Mouse (Mus musculus): ENCODE data around the gene Krtap31-1. TPM values are rescaled to one million over a fixed set of nuclear protein-coding genes. Genes with fewer than 3 reads are reported as not detected.
"Not testable (repeated sequence)": the region's sequence is repeated elsewhere in the genome, so short reads cannot be mapped to it uniquely, and the experiment has no call there.

Krtap31-1 gene
- not detected in 2 replicates for polyA plus RNA-seq (2015; fragmentation: Nextera tagmentation; extraction: Ambion mirVana)

GRCm38 (mm10) chr11:99907620-99908019 is at the start of gene Krtap31-1:
Gene Krtap31-1, plus strand, starts transcription at chr11:99907920.
- H3K4me2 ChIP-seq: no peak within 1 kb of the TSS
- no peaks in the 10 kb centered on the region for H3K27me3 ChIP-seq
- no peak within 1 kb of the TSS for H3K27ac ChIP-seq
- no peak for ATAC-seq (ENCODE audit: low FRiP score)
- H3K4me1 ChIP-seq (replicated peaks): no peaks in the 10 kb centered on the region
- no peak within 1 kb of the TSS for H3K4me3 ChIP-seq
- no peaks in the 10 kb centered on the region for H3K9me3 ChIP-seq
- H3K9ac ChIP-seq: no peak within 1 kb of the TSS
- 90% methylated on average over 2 of the region's 2 CpGs for WGBS
- no peaks in the 10 kb centered on the region for H3K36me3 ChIP-seq

- no peak for ATAC-seq (ENCODE audit: low FRiP score)
- Histone ChIP-seq H3K9me3 (no peaks in the 10 kb centered on the region), H3K4me3 (no peak overlapping the region), H3K9ac (no peak overlapping the region), H3K36me3 (no peaks in the 10 kb centered on the region), H3K4me1 (replicated peaks) (no peaks in the 10 kb centered on the region), H3K4me2 (no peak overlapping the region), H3K27me3 (no peaks in the 10 kb centered on the region), H3K27ac (no peak overlapping the region)
- 88% methylated on average over 2 of the region's 2 CpGs for WGBS
Observed at GRCm38 (mm10) chr11:99858761-99859160, 49.0 kb upstream of the Krtap31-1 start.

- H3K9me3 ChIP-seq; H3K9ac ChIP-seq; H3K27ac ChIP-seq; H3K36me3 ChIP-seq; ATAC-seq (ENCODE audit: low FRiP score); H3K27me3 ChIP-seq; H3K4me2 ChIP-seq; H3K4me3 ChIP-seq; H3K4me1 ChIP-seq (replicated peaks): not testable (repeated sequence)
- WGBS: 82% methylated on average over 1 of the region's 1 CpGs
Observed at GRCm38 (mm10) chr11:99864176-99864575, 43.5 kb upstream of the Krtap31-1 start, which contains the start of gene Gm11559. Gene Gm11559, plus strand, starts transcription at chr11:99864476.

DNA sequence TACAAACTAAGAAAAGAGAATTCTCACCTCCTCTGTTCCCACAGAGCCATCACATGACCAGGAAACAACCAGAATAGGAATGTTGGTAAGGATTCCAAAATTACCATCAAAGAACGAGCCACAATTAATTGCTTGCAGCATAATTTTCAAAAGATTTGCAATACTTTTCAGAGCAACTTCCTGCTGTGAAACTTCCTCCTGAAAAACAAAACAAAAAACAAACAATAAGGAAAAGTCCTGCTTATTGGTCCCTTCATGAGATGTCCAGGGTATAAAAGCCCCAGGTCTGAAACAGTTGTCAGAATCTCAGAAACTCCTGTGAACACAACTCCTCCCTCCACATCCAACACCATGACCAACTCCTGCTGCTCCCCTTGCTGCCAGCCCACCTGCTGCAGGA is 34.6 kb upstream of the Krtap31-1 start, which contains the start of gene Krtap9-1:
Gene Krtap9-1, plus strand, starts transcription at position 301 of the 400 bp plus-strand sequence.
- H3K36me3 ChIP-seq; H3K9me3 ChIP-seq; H3K27me3 ChIP-seq; H3K9ac ChIP-seq; H3K4me2 ChIP-seq; ATAC-seq (ENCODE audit: low FRiP score); H3K4me1 ChIP-seq (replicated peaks); H3K27ac ChIP-seq; H3K4me3 ChIP-seq: not testable (repeated sequence)
- WGBS: 82% methylated on average over 1 of the region's 1 CpGs

- not testable (repeated sequence) for H3K4me2 ChIP-seq; H3K27me3 ChIP-seq; H3K4me3 ChIP-seq; ATAC-seq (ENCODE audit: low FRiP score); H3K9ac ChIP-seq; H3K4me1 ChIP-seq (replicated peaks); H3K9me3 ChIP-seq; H3K36me3 ChIP-seq; H3K27ac ChIP-seq
- WGBS: 74% methylated on average over 1 of the region's 1 CpGs
Observed at GRCm38 (mm10) chr11:99878887-99879286, 28.8 kb upstream of the Krtap31-1 start, which contains the start of gene Gm11567. Gene Gm11567, plus strand, starts transcription at chr11:99879187.

DNA sequence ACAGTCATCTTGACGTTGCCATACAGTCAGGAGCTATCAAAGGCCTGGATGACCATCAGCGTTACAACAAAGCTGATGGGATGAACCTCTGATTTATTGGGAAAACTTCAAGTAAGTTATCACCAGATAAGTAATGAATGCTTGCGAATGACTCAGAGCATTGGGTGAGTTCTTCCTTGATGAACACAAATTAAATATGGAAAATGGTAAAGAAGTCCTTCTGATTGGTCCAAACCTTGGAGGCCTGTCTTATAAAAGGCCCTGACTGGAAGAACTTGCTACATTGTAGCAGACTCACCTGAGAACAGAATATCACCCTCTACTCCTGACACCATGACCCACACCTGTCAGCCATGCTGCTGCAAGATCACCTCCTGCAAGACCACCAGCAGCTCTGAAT is 6.7 kb downstream of the Krtap31-1 start, which contains the start of gene Gm11565:
Gene Gm11565, plus strand, starts transcription at position 301 of the 400 bp plus-strand sequence.
- no peaks in the 10 kb centered on the region for H3K27me3 ChIP-seq
- WGBS: 94% methylated on average over 3 of the region's 3 CpGs
- no peak within 1 kb of the TSS for H3K27ac ChIP-seq
- H3K36me3 ChIP-seq: no peaks in the 10 kb centered on the region
- H3K9ac ChIP-seq: no peak within 1 kb of the TSS
- H3K4me1 ChIP-seq (replicated peaks): no peaks in the 10 kb centered on the region
- no peak within 1 kb of the TSS for H3K4me3 ChIP-seq
- H3K9me3 ChIP-seq: no peaks in the 10 kb centered on the region
- no peak for ATAC-seq (ENCODE audit: low FRiP score)
- H3K4me2 ChIP-seq: no peak within 1 kb of the TSS

DNA sequence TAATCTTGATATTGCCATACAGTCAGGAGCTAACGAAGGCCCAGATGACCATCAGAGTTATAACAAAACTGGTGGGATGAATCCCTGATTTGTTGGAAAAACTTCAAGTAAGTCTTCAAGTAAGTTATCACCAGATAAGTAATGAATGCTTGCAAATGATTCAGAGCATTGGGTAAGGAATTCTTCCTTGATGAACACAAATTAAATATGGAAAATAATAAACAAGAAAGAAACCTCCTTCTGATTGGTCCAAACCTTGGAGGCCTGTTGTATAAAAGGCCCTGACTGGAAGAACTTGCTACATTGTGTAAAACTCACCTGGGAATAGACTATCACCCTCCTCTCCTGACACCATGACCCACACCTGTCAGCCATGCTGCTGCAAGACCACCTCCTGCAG is 28.3 kb downstream of the Krtap31-1 start, which contains the start of gene Krtap31-2:
Gene Krtap31-2, plus strand, starts transcription at position 301 of the 400 bp plus-strand sequence.
- WGBS: 94% methylated on average over 1 of the region's 1 CpGs
- Histone ChIP-seq H3K27me3 (no peaks in the 10 kb centered on the region), H3K4me2 (no peak within 1 kb of the TSS), H3K27ac (no peak within 1 kb of the TSS), H3K4me1 (replicated peaks) (no peaks in the 10 kb centered on the region), H3K9me3 (no peaks in the 10 kb centered on the region), H3K9ac (no peak within 1 kb of the TSS), H3K36me3 (no peaks in the 10 kb centered on the region), H3K4me3 (no peak within 1 kb of the TSS)
- no peak for ATAC-seq (ENCODE audit: low FRiP score)

- H3K4me1 ChIP-seq (replicated peaks): no peaks in the 10 kb centered on the region
- no peak for ATAC-seq (ENCODE audit: low FRiP score)
- 85% methylated on average over 9 of the region's 9 CpGs for WGBS
- H3K27me3 ChIP-seq: no peaks in the 10 kb centered on the region
- H3K9me3 ChIP-seq: no peaks in the 10 kb centered on the region
- no peak overlapping the region for H3K4me2 ChIP-seq
- H3K9ac ChIP-seq: no peak overlapping the region
- no peaks in the 10 kb centered on the region for H3K36me3 ChIP-seq
- H3K27ac ChIP-seq: no peak overlapping the region
- no peak overlapping the region for H3K4me3 ChIP-seq
Observed at GRCm38 (mm10) chr11:99937751-99938264, 30.1 kb downstream of the Krtap31-1 start.

DNA sequence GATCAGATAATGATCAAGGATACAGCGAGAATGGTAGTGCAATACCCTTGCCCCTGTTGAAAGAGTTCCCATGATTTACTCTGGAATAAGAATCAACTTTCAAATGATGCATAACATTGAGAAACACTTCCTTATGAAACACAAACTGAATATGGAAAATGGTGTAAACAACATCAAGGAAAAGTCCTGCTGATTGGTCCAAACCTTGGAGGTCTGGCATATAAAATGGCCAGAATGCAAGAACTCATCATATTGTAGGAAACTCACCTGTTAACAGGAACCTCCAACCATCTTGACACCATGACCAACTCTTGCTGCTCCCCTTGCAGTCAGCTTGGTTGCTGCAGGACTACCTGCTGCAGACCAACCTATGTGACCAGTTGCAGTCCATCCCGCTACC is 40.5 kb downstream of the Krtap31-1 start, which contains the start of gene Krtap9-5:
Gene Krtap9-5, plus strand, starts transcription at position 301 of the 400 bp plus-strand sequence.
- no peak within 1 kb of the TSS for H3K4me3 ChIP-seq
- no peaks in the 10 kb centered on the region; the same call in 1 of the 2 replicates for H3K4me1 ChIP-seq (replicated peaks)
- ATAC-seq (ENCODE audit: low FRiP score): no peak
- no peaks in the 10 kb centered on the region for H3K27me3 ChIP-seq
- no peaks in the 10 kb centered on the region for H3K36me3 ChIP-seq
- H3K27ac ChIP-seq: no peak within 1 kb of the TSS
- 95% methylated on average over 2 of the region's 2 CpGs for WGBS
- H3K9ac ChIP-seq: no peak within 1 kb of the TSS
- H3K9me3 ChIP-seq: no peaks in the 10 kb centered on the region
- H3K4me2 ChIP-seq: no peak within 1 kb of the TSS

Other genes starting within 250 kb of the Krtap31-1 start
- not detected in 2 replicates for gene Gm11563, start 249.0 kb upstream of the Krtap31-1 start, polyA plus RNA-seq (2015; fragmentation: Nextera tagmentation; extraction: Ambion mirVana)
- gene Krtap4-6, start 242.0 kb upstream of the Krtap31-1 start, polyA plus RNA-seq (2015; fragmentation: Nextera tagmentation; extraction: Ambion mirVana): not detected in 2 replicates
- not detected in 2 replicates for gene Gm14190, start 217.2 kb upstream of the Krtap31-1 start, polyA plus RNA-seq (2015; fragmentation: Nextera tagmentation; extraction: Ambion mirVana)
- not detected in 2 replicates for gene Gm14180, start 173.6 kb upstream of the Krtap31-1 start, polyA plus RNA-seq (2015; fragmentation: Nextera tagmentation; extraction: Ambion mirVana)
- gene Gm11595, start 135.0 kb upstream of the Krtap31-1 start, polyA plus RNA-seq (2015; fragmentation: Nextera tagmentation; extraction: Ambion mirVana): not detected in 2 replicates
- gene Krtap4-8, start 127.2 kb upstream of the Krtap31-1 start, polyA plus RNA-seq (2015; fragmentation: Nextera tagmentation; extraction: Ambion mirVana): not detected in 2 replicates
- gene Krtap4-9, start 122.7 kb upstream of the Krtap31-1 start, polyA plus RNA-seq (2015; fragmentation: Nextera tagmentation; extraction: Ambion mirVana): not detected in 2 replicates
- not detected in 2 replicates for gene Gm11596, start 114.5 kb upstream of the Krtap31-1 start, polyA plus RNA-seq (2015; fragmentation: Nextera tagmentation; extraction: Ambion mirVana)
- not detected in 2 replicates for gene Gm11569, start 109.0 kb upstream of the Krtap31-1 start, polyA plus RNA-seq (2015; fragmentation: Nextera tagmentation; extraction: Ambion mirVana)
- not detected in 2 replicates for gene Gm11554, start 103.5 kb upstream of the Krtap31-1 start, polyA plus RNA-seq (2015; fragmentation: Nextera tagmentation; extraction: Ambion mirVana)
- not detected in 2 replicates for gene Krtap4-13, start 98.0 kb upstream of the Krtap31-1 start, polyA plus RNA-seq (2015; fragmentation: Nextera tagmentation; extraction: Ambion mirVana)
- gene Gm11564, start 92.3 kb upstream of the Krtap31-1 start, polyA plus RNA-seq (2015; fragmentation: Nextera tagmentation; extraction: Ambion mirVana): not detected in 2 replicates
- not detected in 2 replicates for gene 2300003K06Rik, start 69.9 kb upstream of the Krtap31-1 start, polyA plus RNA-seq (2015; fragmentation: Nextera tagmentation; extraction: Ambion mirVana)
- not detected in 2 replicates for gene Krtap4-16, start 56.3 kb upstream of the Krtap31-1 start, polyA plus RNA-seq (2015; fragmentation: Nextera tagmentation; extraction: Ambion mirVana)
- gene Gm11568, start 50.0 kb upstream of the Krtap31-1 start, polyA plus RNA-seq (2015; fragmentation: Nextera tagmentation; extraction: Ambion mirVana): not detected in 2 replicates
- not detected in 2 replicates for gene Gm11559, start 43.4 kb upstream of the Krtap31-1 start, polyA plus RNA-seq (2015; fragmentation: Nextera tagmentation; extraction: Ambion mirVana)
- not detected in 2 replicates for gene Krtap9-1, start 34.5 kb upstream of the Krtap31-1 start, polyA plus RNA-seq (2015; fragmentation: Nextera tagmentation; extraction: Ambion mirVana)
- not detected in 2 replicates for gene Gm11567, start 28.7 kb upstream of the Krtap31-1 start, polyA plus RNA-seq (2015; fragmentation: Nextera tagmentation; extraction: Ambion mirVana)
- not detected in 2 replicates for gene Gm11565, start 6.8 kb downstream of the Krtap31-1 start, polyA plus RNA-seq (2015; fragmentation: Nextera tagmentation; extraction: Ambion mirVana)
- not detected in 2 replicates for gene Krtap31-2, start 28.4 kb downstream of the Krtap31-1 start, polyA plus RNA-seq (2015; fragmentation: Nextera tagmentation; extraction: Ambion mirVana)
- gene Krtap9-5, start 40.6 kb downstream of the Krtap31-1 start, polyA plus RNA-seq (2015; fragmentation: Nextera tagmentation; extraction: Ambion mirVana): not detected in 2 replicates
- gene Krtap29-1, start 71.1 kb downstream of the Krtap31-1 start, polyA plus RNA-seq (2015; fragmentation: Nextera tagmentation; extraction: Ambion mirVana): not detected in 2 replicates
- gene Krtap16-1, start 78.7 kb downstream of the Krtap31-1 start, polyA plus RNA-seq (2015; fragmentation: Nextera tagmentation; extraction: Ambion mirVana): 0.09 and 0.13 TPM in 2 replicates
- 0.45 TPM in 1 of 2 replicates, not detected in the other for gene Krtap17-1, start 86.1 kb downstream of the Krtap31-1 start, polyA plus RNA-seq (2015; fragmentation: Nextera tagmentation; extraction: Ambion mirVana)
- not detected in 2 replicates for gene Krt33a, start 108.3 kb downstream of the Krtap31-1 start, polyA plus RNA-seq (2015; fragmentation: Nextera tagmentation; extraction: Ambion mirVana)
- not detected in 2 replicates for gene Krt33b, start 121.9 kb downstream of the Krtap31-1 start, polyA plus RNA-seq (2015; fragmentation: Nextera tagmentation; extraction: Ambion mirVana)
- gene Krt34, start 133.6 kb downstream of the Krtap31-1 start, polyA plus RNA-seq (2015; fragmentation: Nextera tagmentation; extraction: Ambion mirVana): not detected in 2 replicates
- not detected in 2 replicates for gene Krt31, start 142.6 kb downstream of the Krtap31-1 start, polyA plus RNA-seq (2015; fragmentation: Nextera tagmentation; extraction: Ambion mirVana)
- gene Krt32, start 180.3 kb downstream of the Krtap31-1 start, polyA plus RNA-seq (2015; fragmentation: Nextera tagmentation; extraction: Ambion mirVana): not detected in 2 replicates
- not detected in 2 replicates for gene Krt35, start 188.3 kb downstream of the Krtap31-1 start, polyA plus RNA-seq (2015; fragmentation: Nextera tagmentation; extraction: Ambion mirVana)
- gene Krt36, start 197.7 kb downstream of the Krtap31-1 start, polyA plus RNA-seq (2015; fragmentation: Nextera tagmentation; extraction: Ambion mirVana): not detected in 2 replicates
- 0.57 TPM in 1 of 2 replicates, not detected in the other for gene Krt13, start 213.6 kb downstream of the Krtap31-1 start, polyA plus RNA-seq (2015; fragmentation: Nextera tagmentation; extraction: Ambion mirVana)
- 0.22 and 1.2 TPM in 2 replicates for gene Krt15, start 228.0 kb downstream of the Krtap31-1 start, polyA plus RNA-seq (2015; fragmentation: Nextera tagmentation; extraction: Ambion mirVana)
- 1.00 and 1.2 TPM in 2 replicates for gene Krt19, start 240.7 kb downstream of the Krtap31-1 start, polyA plus RNA-seq (2015; fragmentation: Nextera tagmentation; extraction: Ambion mirVana)

Data from hindbrain, embryonic 13.5 days (tissue).